Comparison of ENCODE assay signal across 7 mouse cellular contexts in the genomic region with DNA sequence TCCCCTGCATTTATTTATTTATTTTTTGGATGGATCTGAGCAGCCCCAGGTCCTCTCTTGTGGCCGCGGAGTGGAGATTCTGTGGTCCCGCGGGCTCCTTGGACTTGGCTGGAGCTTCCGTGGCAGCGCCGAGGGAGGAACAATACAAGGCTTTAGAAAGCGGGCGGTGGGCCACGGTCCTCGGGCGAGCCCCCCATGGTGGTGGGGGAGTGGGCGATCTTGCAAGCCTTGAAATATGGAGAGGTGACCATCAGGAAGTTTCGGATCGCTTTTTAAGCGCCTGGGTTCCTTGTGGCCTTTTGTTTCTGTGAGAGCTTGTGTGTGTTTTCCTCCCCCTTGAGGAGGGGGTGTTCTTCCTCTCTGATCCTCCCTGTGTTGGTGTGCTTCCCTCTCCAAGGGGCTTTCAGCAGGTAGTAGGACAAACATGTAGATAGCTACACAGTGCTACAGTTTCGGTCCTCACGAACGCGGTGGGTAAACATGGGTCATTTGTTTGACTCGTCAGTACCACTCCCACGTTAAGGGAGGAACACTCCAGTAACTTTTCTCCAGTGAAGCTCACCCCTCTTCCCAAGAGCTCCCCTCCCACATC. TPM values are rescaled to one million over a fixed set of nuclear protein-coding genes. Genes with fewer than 3 reads are reported as not detected.
A peak's percentile ranks its signal among the peaks of the same experiment; 100 is the strongest.
DNase-seq lines count a peak whose midpoint lies in the region; ATAC-seq and TF ChIP-seq lines count a peak whose summit lies in the region.

No protein-coding gene starts in this region.

- no peaks in the 10 kb centered on the region for H3K27me3 ChIP-seq in intestine, embryonic 15.5 days (replicated peaks)
- H3K27me3 ChIP-seq in limb, embryonic 10.5 days (ENCODE audit: low read depth, poor library complexity, severe bottlenecking) = no peaks in the 10 kb centered on the region
- H3K27me3 ChIP-seq in midbrain, embryonic 14.5 days (ENCODE audit: control insufficient read depth, insufficient read depth, low read length) = no peaks in the 10 kb centered on the region

- TF ChIP-seq CTCF in gastrocnemius, adult 2 months (IDR thresholded peaks at IDR 0.05) = no peak

- peak overlapping the region; percentile 93 for H3K27ac ChIP-seq in gastrocnemius, adult 2 months
- peak overlapping the region; percentile 97 for H3K27ac ChIP-seq in intestine, embryonic 15.5 days
- H3K27ac ChIP-seq in limb, embryonic 10.5 days = peak overlapping the region; percentile 99
- H3K27ac ChIP-seq in midbrain, embryonic 14.5 days (replicated peaks; ENCODE audit: low read depth, low read length) = peak overlapping the region; percentile 98

- under 1% methylated on average over 22 of the region's 22 CpGs for WGBS in intestine, embryonic 15.5 days
- WGBS in limb, embryonic 10.5 days = under 1% methylated on average over 22 of the region's 22 CpGs
- 0% methylated on average over 22 of the region's 22 CpGs for whole genome bisulfite sequencing in midbrain, embryonic 14.5 days

- peaks cover 8% of the 10 kb centered on the region; the same call in 1 of the 2 replicates for H3K4me1 ChIP-seq in intestine, embryonic 15.5 days (replicated peaks)
- peaks cover 27% of the 10 kb centered on the region for H3K4me1 ChIP-seq in limb, embryonic 10.5 days
- peaks cover 31% of the 10 kb centered on the region for H3K4me1 ChIP-seq in midbrain, embryonic 14.5 days (ENCODE audit: control insufficient read depth, insufficient read depth, low read length)

- DNase-seq in adipocyte (ENCODE audit: low spot score) = peak; percentile 58
- peak; percentile 62 to 68 for DNase-seq in cerebellum, postnatal 14 days
- DNase-seq in gastrocnemius, adult 2 months = peak; percentile 57
- peak; percentile 66 for DNase-seq in limb, embryonic 10.5 days (ENCODE audit: low spot score)
- DNase-seq in midbrain, embryonic 14.5 days = peak; percentile 65
- DNase-seq in spleen, postnatal 36 days (ENCODE audit: low spot score in 2 of 2) = peak; percentile 11 to 24

- peak; percentile 27 for ATAC-seq in intestine, embryonic 15.5 days
- ATAC-seq in midbrain, embryonic 14.5 days (ENCODE audit: low FRiP score, low TSS enrichment) = peak; percentile 31

- peak overlapping the region; percentile 97 for H3K9ac ChIP-seq in intestine, embryonic 15.5 days
- H3K9ac ChIP-seq in midbrain, embryonic 14.5 days (replicated peaks; ENCODE audit: low read length) = peak overlapping the region; percentile 97

- peak overlapping the region; percentile 90 for H3K4me3 ChIP-seq in gastrocnemius, adult 2 months
- H3K4me3 ChIP-seq in intestine, embryonic 15.5 days (replicated peaks) = peak overlapping the region; percentile 88
- H3K4me3 ChIP-seq in limb, embryonic 10.5 days = peak overlapping the region; percentile 91
- H3K4me3 ChIP-seq in midbrain, embryonic 14.5 days (replicated peaks; ENCODE audit: low read depth, low read length) = peak overlapping the region; percentile 96

- H3K4me2 ChIP-seq in intestine, embryonic 15.5 days (replicated peaks) = peak overlapping the region; percentile 72
- peak overlapping the region; percentile 90 for H3K4me2 ChIP-seq in midbrain, embryonic 14.5 days (ENCODE audit: low read length)

- H3K9me3 ChIP-seq in intestine, embryonic 15.5 days = no peaks in the 10 kb centered on the region
- no peaks in the 10 kb centered on the region for H3K9me3 ChIP-seq in limb, embryonic 10.5 days (replicated peaks)
- no peaks in the 10 kb centered on the region for H3K9me3 ChIP-seq in midbrain, embryonic 14.5 days (ENCODE audit: control insufficient read depth, low read length)

- no peaks in the 10 kb centered on the region for H3K36me3 ChIP-seq in intestine, embryonic 15.5 days
- H3K36me3 ChIP-seq in limb, embryonic 10.5 days = peaks cover 20% of the 10 kb centered on the region
- 0 out of 2 replicates have a peak, but pooled peaks cover under 1% of the 10 kb centered on the region for H3K36me3 ChIP-seq in midbrain, embryonic 14.5 days (ENCODE audit: control insufficient read depth, insufficient read depth, low read length)

- intact Hi-C loops in gastrocnemius, adult 2 months (cut with DNase I) = no loop called here

RNA-seq across cellular contexts. Expression of a gene that starts 0.8 kb away (rescaled TPM):
- 10 to 100 TPM; 42.4 to 42.6 TPM for total RNA-seq in gastrocnemius, adult 2 months (2021)
- 67.2 and 71.0 TPM in 2 replicates for polyA plus RNA-seq in intestine, embryonic 15.5 days (2015; fragmentation: Nextera tagmentation; extraction: Ambion mirVana)
- polyA plus RNA-seq in limb, embryonic 10.5 days (2016; fragmentation: Nextera tagmentation; extraction: Ambion mirVana) = 116 and 124 TPM in 2 replicates
- 91.3 and 116 TPM in 2 replicates for polyA plus RNA-seq in midbrain, embryonic 14.5 days (2014; fragmentation: Nextera tagmentation; extraction: Ambion mirVana)

Comparison
In these comparisons a context has a peak if more than half of its experiments do, and no peak if none do; other contexts are left out.
1. Peak in every context shown above with its lines: DNase-seq, ATAC-seq, H3K4me3 ChIP-seq and H3K27ac ChIP-seq.